ENCODE assay signal across 26 mouse cellular contexts in genomic region chr3:138309910-138310309, GRCm38 (mm10). TPM values are rescaled to one million over a fixed set of nuclear protein-coding genes. Genes with fewer than 3 reads are reported as not detected.
DNase-seq lines count a peak whose midpoint lies in the region; ATAC-seq and TF ChIP-seq lines count a peak whose summit lies in the region.
"Had no signal": no experiment of that assay in that cellular context is flagged by ENCODE, and none has a peak within 500 bp of the region (broad histone marks: within the 10 kb centered on the region; RNA-seq: fewer than 3 reads in every experiment).

No protein-coding gene starts in this region.

- no peak overlapping the region for H3K27ac ChIP-seq in liver, adult 2 months (replicated peaks; ENCODE audit: insufficient read depth, low read depth, low read length)
- no peak overlapping the region for H3K27ac ChIP-seq in liver, embryonic 12.5 days
- H3K27ac ChIP-seq in small intestine, adult 2 months (ENCODE audit: insufficient read depth, low read depth, low read length) = peak overlapping the region; percentile 95
- H3K27ac ChIP-seq: embryonic facial prominence, embryonic 12.5 days; forebrain, embryonic 10.5 days; gastrocnemius, adult 2 months; heart, embryonic 13.5 days; hindbrain, embryonic 12.5 days had no signal

- no peaks in the 10 kb centered on the region for H3K9me3 ChIP-seq in liver, embryonic 12.5 days (replicated peaks)
- H3K9me3 ChIP-seq: embryonic facial prominence, embryonic 12.5 days; forebrain, embryonic 10.5 days; heart, embryonic 13.5 days; hindbrain, embryonic 12.5 days had no signal

- DNase-seq in liver, adult 2 months (ENCODE audit: extremely low read depth, low read depth, low spot score) = peak; percentile 24
- peak; percentile 61 for DNase-seq in urinary bladder, postnatal 14 days (ENCODE audit: low spot score)
- DNase-seq in urinary bladder, adult 18-20 months (ENCODE audit: low spot score in 2 of 2) = no peak
- no peak for DNase-seq in adrenal gland, postnatal 4 days (ENCODE audit: low spot score in 2 of 2)
- no peak for DNase-seq in kidney, postnatal 4 days
- DNase-seq: adrenal gland, adult 2 months; adrenal gland, postnatal 25 days; cerebellum, adult 2 months; cerebellum, postnatal 10 days; embryo, embryonic 11 days; gastrocnemius, adult 2 months; gastrocnemius, postnatal 25 days; heart, adult 11 months; heart, postnatal 4 days had no signal

- H3K4me1 ChIP-seq in liver, adult 2 months (ENCODE audit: control insufficient read depth, insufficient read depth, low read length) = peaks cover 12% of the 10 kb centered on the region
- no peaks in the 10 kb centered on the region for H3K4me1 ChIP-seq in liver, embryonic 12.5 days
- H3K4me1 ChIP-seq in small intestine, adult 2 months (ENCODE audit: control insufficient read depth, insufficient read depth, insufficient read length, low read length) = peaks cover 22% of the 10 kb centered on the region
- H3K4me1 ChIP-seq: hindbrain, embryonic 12.5 days had no signal

- no peak for ATAC-seq in liver, embryonic 12.5 days
- ATAC-seq: forebrain, embryonic 14.5 days; hindbrain, embryonic 16.5 days; Patski had no signal

- no peaks in the 10 kb centered on the region for H3K79me2 ChIP-seq in liver, adult 2 months (ENCODE audit: control insufficient read depth, insufficient read depth, low read length)

- no peak for TF ChIP-seq CTCF in liver, adult 2 months (IDR thresholded peaks at IDR 0.05; ENCODE audit: low read depth, low read length)
- no peak for TF ChIP-seq CTCF in small intestine, adult 2 months (IDR thresholded peaks at IDR 0.05; ENCODE audit: extremely low read depth, insufficient read length, insufficient replicate concordance, low read depth, low read length)

- WGBS in liver, adult 2 months = 71% methylated on average over 8 of the region's 8 CpGs
- WGBS in liver, embryonic 12.5 days (ENCODE audit: insufficient replicate concordance) = 74% methylated on average over 8 of the region's 8 CpGs
- 24% methylated on average over 8 of the region's 8 CpGs for WGBS in small intestine, adult 2 months

- no peak overlapping the region for H3K9ac ChIP-seq in liver, adult 2 months (ENCODE audit: low read depth, low read length)
- no peak overlapping the region for H3K9ac ChIP-seq in liver, embryonic 12.5 days
- H3K9ac ChIP-seq: embryonic facial prominence, embryonic 12.5 days; heart, embryonic 13.5 days; hindbrain, embryonic 12.5 days had no signal

- no peak for TF ChIP-seq POLR2A in liver, adult 2 months (IDR thresholded peaks at IDR 0.05; ENCODE audit: extremely low read depth, insufficient read depth, low read length)
- no peak for TF ChIP-seq POLR2A in small intestine, adult 2 months (IDR thresholded peaks at IDR 0.05; ENCODE audit: low read depth, low read length)

- no peak overlapping the region for H3K4me3 ChIP-seq in liver, adult 2 months (ENCODE audit: insufficient read depth, low read depth, low read length)
- H3K4me3 ChIP-seq in liver, embryonic 12.5 days = no peak overlapping the region
- H3K4me3 ChIP-seq in small intestine, adult 2 months (ENCODE audit: low read depth, low read length) = no peak overlapping the region
- H3K4me3 ChIP-seq: embryonic facial prominence, embryonic 12.5 days; forebrain, embryonic 10.5 days; gastrocnemius, adult 2 months; heart, embryonic 13.5 days; hindbrain, embryonic 12.5 days had no signal

- no peaks in the 10 kb centered on the region for H3K27me3 ChIP-seq in liver, adult 2 months (ENCODE audit: control insufficient read depth, insufficient read depth, low read length)
- no peaks in the 10 kb centered on the region for H3K27me3 ChIP-seq in liver, embryonic 12.5 days (replicated peaks)
- H3K27me3 ChIP-seq in small intestine, adult 2 months (ENCODE audit: control insufficient read depth, insufficient read depth, low read length) = no peaks in the 10 kb centered on the region
- H3K27me3 ChIP-seq: embryonic facial prominence, embryonic 12.5 days; heart, embryonic 13.5 days; hindbrain, embryonic 12.5 days; Patski had no signal

- H3K4me2 ChIP-seq in liver, embryonic 12.5 days = no peak overlapping the region
- H3K4me2 ChIP-seq: embryonic facial prominence, embryonic 12.5 days; heart, embryonic 13.5 days; hindbrain, embryonic 12.5 days had no signal

- H3K36me3 ChIP-seq in liver, adult 2 months (ENCODE audit: control insufficient read depth, insufficient read depth, low read length) = no peaks in the 10 kb centered on the region
- H3K36me3 ChIP-seq in liver, embryonic 12.5 days = no peaks in the 10 kb centered on the region
- no peaks in the 10 kb centered on the region for H3K36me3 ChIP-seq in small intestine, adult 2 months (ENCODE audit: control insufficient read depth, insufficient read depth, low read length)
- H3K36me3 ChIP-seq: embryonic facial prominence, embryonic 12.5 days; forebrain, embryonic 10.5 days; heart, embryonic 13.5 days; hindbrain, embryonic 12.5 days had no signal

RNA-seq across cellular contexts. Expression of gene Adh6a, which starts 3.2 kb away (rescaled TPM):
- not detected in 2 replicates for total RNA-seq in liver, adult 2 months (2014; rRNA removed)
- polyA plus RNA-seq in liver, adult 2 months (2012; rRNA removed) = not detected in 2 replicates
- polyA plus RNA-seq in liver, embryonic 12.5 days (2016; fragmentation: Nextera tagmentation; extraction: Ambion mirVana) = not detected in 2 replicates
- polyA plus RNA-seq in small intestine, adult 2 months (2012; rRNA removed) = 76.3 and 89.5 TPM in 2 replicates
- total RNA-seq in adrenal gland, postnatal 4 days (2021) = not detected
- total RNA-seq: adrenal gland, adult 2 months; adrenal gland, postnatal 25 days; common myeloid progenitor, adult 5-6 weeks; gastrocnemius, adult 2 months; gastrocnemius, postnatal 25 days; heart, postnatal 4 days had no signal
- polyA plus RNA-seq: adrenal gland, adult 2 months; C2C12; cerebellum, adult 2 months; embryonic facial prominence, embryonic 12.5 days; forebrain, embryonic 10.5 days; forebrain, embryonic 14.5 days; heart, embryonic 13.5 days; heart, postnatal 0 days; hindbrain, embryonic 12.5 days; hindbrain, embryonic 16.5 days had no signal

RNA-seq across cellular contexts. Expression of gene Adh6b, which starts 31.7 kb away (rescaled TPM):
- 0.07 TPM in 1 of 2 replicates, not detected in the other for total RNA-seq in liver, adult 2 months (2014; rRNA removed)
- 0.06 TPM in 2 replicates for polyA plus RNA-seq in liver, adult 2 months (2012; rRNA removed)
- 0.41 and 0.68 TPM in 2 replicates for polyA plus RNA-seq in liver, embryonic 12.5 days (2016; fragmentation: Nextera tagmentation; extraction: Ambion mirVana)
- not detected in 2 replicates for polyA plus RNA-seq in small intestine, adult 2 months (2012; rRNA removed)
- total RNA-seq in adrenal gland, postnatal 4 days (2021) = under 1 TPM; 0.48 to 0.73 TPM
- total RNA-seq: adrenal gland, postnatal 25 days; common myeloid progenitor, adult 5-6 weeks; gastrocnemius, adult 2 months; gastrocnemius, postnatal 25 days had no signal
- polyA plus RNA-seq: adrenal gland, adult 2 months; C2C12; cerebellum, adult 2 months; hindbrain, embryonic 16.5 days had no signal

RNA-seq across cellular contexts. Expression of gene Adh1, which starts 49.1 kb away (rescaled TPM):
- total RNA-seq in liver, adult 2 months (2014; rRNA removed) = 2,711 and 3,373 TPM in 2 replicates
- 3,177 and 3,191 TPM in 2 replicates for polyA plus RNA-seq in liver, adult 2 months (2012; rRNA removed)
- 0.92 and 0.97 TPM in 2 replicates for polyA plus RNA-seq in liver, embryonic 12.5 days (2016; fragmentation: Nextera tagmentation; extraction: Ambion mirVana)
- polyA plus RNA-seq in small intestine, adult 2 months (2012; rRNA removed) = 137 and 221 TPM in 2 replicates
- total RNA-seq in adrenal gland, postnatal 4 days (2021) = 1,000 to 10,000 TPM; 4,514 to 5,007 TPM
- total RNA-seq: common myeloid progenitor, adult 5-6 weeks had no signal

Comparison
In these comparisons a context has a peak if more than half of its experiments do, and no peak if none do; other contexts are left out.
1. DNase-seq: peak in liver, adult 2 months (single experiment) and urinary bladder, postnatal 14 days (single experiment); none in urinary bladder, adult 18-20 months (0 of 2), adrenal gland, postnatal 4 days (0 of 2) and kidney, postnatal 4 days (0 of 2).
2. RNA of gene Adh1, which starts 49.1 kb away (polyA plus RNA-seq): 3,177 to 3,191 TPM in liver, adult 2 months and 137 to 221 TPM in small intestine, adult 2 months; 0.92 to 0.97 TPM in liver, embryonic 12.5 days; every median in the first group is over 10 times any median in the second.
3. RNA of gene Adh6a, which starts 3.2 kb away (polyA plus RNA-seq): 76.3 to 89.5 TPM in small intestine, adult 2 months; not detected in liver, adult 2 months and not detected in liver, embryonic 12.5 days; every median in the first group is over 10 times any median in the second.